Mouse (Mus musculus): ENCODE results near the gene Fras1. TPM values are rescaled to one million over a fixed set of nuclear protein-coding genes. Genes with fewer than 3 reads are reported as not detected.

Gene Fras1
- total and polyA plus RNA-seq, 3 experiments = 2.1 to 5.8 (median 5.4) TPM

- TF ChIP-seq CTCF (conservative IDR thresholded peaks at IDR 0.05 in 1 of 2, IDR thresholded peaks at IDR 0.05 in 1 of 2; ENCODE audit: low read depth in 2 of 2, low read length in 2 of 2) (no peak), MAZ (IDR thresholded peaks at IDR 0.05; ENCODE audit: low read depth, low read length) (no peak), TCF12 (IDR thresholded peaks at IDR 0.05; ENCODE audit: low read depth, low read length) (no peak), E2F4 (IDR thresholded peaks at IDR 0.05; ENCODE audit: insufficient replicate concordance, low read depth, low read length) (no peak), ZMIZ1 (IDR thresholded peaks at IDR 0.05; ENCODE audit: low read depth, low read length) (no peak), RAD21 (IDR thresholded peaks at IDR 0.05; ENCODE audit: low read depth, low read length) (no peak), GABPA (IDR thresholded peaks at IDR 0.05; ENCODE audit: insufficient replicate concordance, low read depth, low read length) (no peak), CHD1 (IDR thresholded peaks at IDR 0.05; ENCODE audit: low read depth, low read length) (no peak), PAX5 (IDR thresholded peaks at IDR 0.05; ENCODE audit: low read length) (no peak), HCFC1 (IDR thresholded peaks at IDR 0.05; ENCODE audit: low read depth, low read length) (no peak), USF1 (IDR thresholded peaks at IDR 0.05; ENCODE audit: low read depth, low read length) (no peak), ZNF384 (IDR thresholded peaks at IDR 0.05; ENCODE audit: low read depth, low read length) (no peak)
- Histone ChIP-seq H3K9me3 (replicated peaks; ENCODE audit: low read length) (no peaks in the 10 kb centered on the region), H3K27me3 (replicated peaks) (no peaks in the 10 kb centered on the region), H3K36me3 (replicated peaks in 1 of 2; ENCODE audit: control insufficient read depth in 1 of 2, insufficient read depth in 1 of 2, low read length in 1 of 2) (peaks cover 10 to 31% of the 10 kb centered on the region in 2 experiments), H3K4me3 (replicated peaks in 1 of 3; ENCODE audit: low read depth in 2 of 3, low read length in 2 of 3, poor library complexity in 1 of 3) (no peak overlapping the region), H3K79me2 (replicated peaks; ENCODE audit: control insufficient read depth, extremely low read depth, insufficient read depth, poor library complexity, severe bottlenecking) (no peaks in the 10 kb centered on the region), H3K27ac (ENCODE audit: insufficient read depth, low read depth) (no peak overlapping the region), H3K4me1 (ENCODE audit: control insufficient read depth in 1 of 2, insufficient read depth in 2 of 2) (no peaks in the 10 kb centered on the region), H3K4me2 (ENCODE audit: insufficient read depth, low read depth, poor library complexity, severe bottlenecking) (no peak overlapping the region), H3K9ac (ENCODE audit: insufficient read depth, low read depth) (no peak overlapping the region)
- dilution Hi-C loops (cut with MboI; ENCODE audit: extremely low pct_ligation_motif_present, extremely low pct_unique_long_range_greater_than_20kb, low sequenced_read_pairs) = no loop called here
- no peak for DNase-seq (ENCODE audit: extremely low read depth)
- in situ Hi-C loops (cut with MboI; ENCODE audit: low pct_ligation_motif_present, low pct_unique_long_range_greater_than_20kb, low sequenced_read_pairs) = no loop called here
These were observed 325.2 kb downstream of the Fras1 start for GRCm38 (mm10) chr5:96698972-96699371.

DNA sequence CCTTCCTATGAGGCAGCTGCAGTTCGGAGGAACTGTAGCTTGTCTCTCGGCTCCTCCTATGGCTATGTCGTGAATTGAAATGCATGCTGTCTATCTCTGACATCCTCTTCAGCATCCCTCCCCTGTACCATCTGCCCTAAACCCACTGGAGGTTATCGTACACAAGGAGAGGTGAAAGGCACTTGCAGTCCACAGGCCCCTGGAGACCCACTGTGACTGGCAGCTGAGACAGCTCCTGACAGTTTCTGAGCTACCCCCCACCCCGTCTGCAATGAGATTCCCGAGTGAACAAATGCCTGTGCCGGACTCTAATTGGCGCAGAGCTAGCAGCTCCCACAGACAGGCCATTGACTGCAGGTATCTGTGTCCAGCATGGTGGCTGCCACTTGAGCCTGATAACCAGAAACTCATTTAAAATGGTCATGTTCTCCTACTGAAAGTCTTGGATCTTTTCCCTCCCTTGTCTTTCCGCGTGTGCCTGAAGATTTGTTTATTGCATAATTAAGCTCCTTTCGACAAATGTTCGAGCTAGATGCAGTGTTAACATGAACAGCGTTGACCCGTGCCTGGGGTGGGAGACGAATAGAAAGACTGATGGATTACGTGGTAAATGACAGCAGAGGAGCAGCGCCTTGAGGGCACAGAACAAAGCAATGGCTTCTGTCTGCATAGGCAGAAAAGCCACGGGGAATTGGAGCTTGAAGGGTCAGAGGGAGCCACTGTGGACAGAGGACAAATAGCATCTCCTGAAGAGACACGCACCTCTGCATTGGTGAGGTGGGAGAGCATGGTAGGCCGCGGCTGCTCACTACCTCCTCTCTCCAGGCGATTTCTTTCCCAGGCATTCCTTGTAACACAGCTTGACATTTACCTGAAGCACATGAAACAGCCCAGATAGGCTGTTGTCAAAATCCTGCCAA, 329.2 kb downstream of the Fras1 start:
- Histone ChIP-seq H3K4me2 (ENCODE audit: insufficient read depth, low read depth, poor library complexity, severe bottlenecking) (no peak overlapping the region), H3K36me3 (replicated peaks in 1 of 2; ENCODE audit: control insufficient read depth in 1 of 2, insufficient read depth in 1 of 2, low read length in 1 of 2) (peaks cover 3 to 18% of the 10 kb centered on the region in 2 experiments), H3K9ac (ENCODE audit: insufficient read depth, low read depth) (no peak overlapping the region), H3K4me1 (ENCODE audit: control insufficient read depth in 1 of 2, insufficient read depth in 2 of 2) (no peaks in the 10 kb centered on the region), H3K9me3 (replicated peaks; ENCODE audit: low read length) (no peaks in the 10 kb centered on the region), H3K27ac (ENCODE audit: insufficient read depth, low read depth) (no peak overlapping the region), H3K4me3 (replicated peaks in 1 of 3; ENCODE audit: low read depth in 2 of 3, low read length in 2 of 3, poor library complexity in 1 of 3) (no peak overlapping the region), H3K27me3 (replicated peaks) (no peaks in the 10 kb centered on the region), H3K79me2 (replicated peaks; ENCODE audit: control insufficient read depth, extremely low read depth, insufficient read depth, poor library complexity, severe bottlenecking) (no peaks in the 10 kb centered on the region)
- in situ Hi-C loops (cut with MboI; ENCODE audit: low pct_ligation_motif_present, low pct_unique_long_range_greater_than_20kb, low sequenced_read_pairs) (no loop called here), dilution Hi-C loops (cut with MboI; ENCODE audit: extremely low pct_ligation_motif_present, extremely low pct_unique_long_range_greater_than_20kb, low sequenced_read_pairs) (no loop called here)
- TF ChIP-seq MAX (IDR thresholded peaks at IDR 0.05; ENCODE audit: low read length) = no peak
- TF ChIP-seq BHLHE40 (IDR thresholded peaks at IDR 0.05; ENCODE audit: low read depth, low read length) = no peak
- TF ChIP-seq TCF12 (IDR thresholded peaks at IDR 0.05; ENCODE audit: low read depth, low read length) = no peak
- no peak for TF ChIP-seq HCFC1 (IDR thresholded peaks at IDR 0.05; ENCODE audit: low read depth, low read length)
- no peak for TF ChIP-seq PAX5 (IDR thresholded peaks at IDR 0.05; ENCODE audit: low read length)
- TF ChIP-seq CTCF (conservative IDR thresholded peaks at IDR 0.05 in 1 of 2, IDR thresholded peaks at IDR 0.05 in 1 of 2; ENCODE audit: low read depth in 2 of 2, low read length in 2 of 2) = no peak
- no peak for TF ChIP-seq CHD1 (IDR thresholded peaks at IDR 0.05; ENCODE audit: low read depth, low read length)
- no peak for TF ChIP-seq ZKSCAN1 (IDR thresholded peaks at IDR 0.05; ENCODE audit: borderline replicate concordance, low read depth, low read length)
- TF ChIP-seq E2F4 (IDR thresholded peaks at IDR 0.05; ENCODE audit: insufficient replicate concordance, low read depth, low read length) = no peak
- TF ChIP-seq UBTF (IDR thresholded peaks at IDR 0.05; ENCODE audit: low read depth, low read length) = no peak
- no peak for TF ChIP-seq SIN3A (IDR thresholded peaks at IDR 0.05; ENCODE audit: low read length)
- TF ChIP-seq ZMIZ1 (IDR thresholded peaks at IDR 0.05; ENCODE audit: low read depth, low read length) = no peak
- no peak for TF ChIP-seq RAD21 (IDR thresholded peaks at IDR 0.05; ENCODE audit: low read depth, low read length)
- TF ChIP-seq MAZ (IDR thresholded peaks at IDR 0.05; ENCODE audit: low read depth, low read length) = no peak
- DNase-seq (ENCODE audit: extremely low read depth) = no peak
